Mouse (Mus musculus): ENCODE measurements at regions not wholly inside any gene's neighbourhood (a gene's known extent, or its start where the extent isn't known, plus 50 kb on each side); places are given as distances from the start of the nearest gene placed in this dataset.

DNA sequence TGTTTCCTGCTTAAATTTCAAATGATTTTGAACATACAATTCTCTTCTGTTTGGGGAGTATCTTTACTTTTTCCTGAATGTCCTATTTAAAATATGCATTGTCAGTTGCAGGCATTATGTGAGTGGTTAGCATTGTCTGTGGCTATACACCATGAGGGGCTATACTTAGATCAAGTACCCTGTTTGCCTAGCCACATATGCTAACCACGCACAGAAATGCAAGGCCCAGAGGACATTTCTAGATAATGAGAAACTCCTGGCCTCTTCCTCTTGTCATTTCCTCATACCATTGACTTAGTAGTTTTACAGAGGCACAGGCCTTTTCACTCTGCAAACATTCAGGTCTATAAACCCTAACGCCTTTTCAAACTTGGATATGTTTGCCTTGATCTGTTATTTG is 267.1 kb upstream of the Ift57 start:
- TF ChIP-seq CTCF (IDR thresholded peaks at IDR 0.05; ENCODE audit: extremely low read depth, insufficient read depth, insufficient read length, insufficient replicate concordance) (no peak), POLR2A (IDR thresholded peaks at IDR 0.05; ENCODE audit: low read depth, low read length) (no peak)

All from spleen, adult 2 months (tissue).